Mouse (Mus musculus): ENCODE results near the gene Tmem107. TPM values are rescaled to one million over a fixed set of nuclear protein-coding genes. Genes with fewer than 3 reads are reported as not detected.

Tmem107 gene
- 41.7 and 48.0 TPM in 2 replicates for polyA plus RNA-seq (2012; rRNA removed)

DNA sequence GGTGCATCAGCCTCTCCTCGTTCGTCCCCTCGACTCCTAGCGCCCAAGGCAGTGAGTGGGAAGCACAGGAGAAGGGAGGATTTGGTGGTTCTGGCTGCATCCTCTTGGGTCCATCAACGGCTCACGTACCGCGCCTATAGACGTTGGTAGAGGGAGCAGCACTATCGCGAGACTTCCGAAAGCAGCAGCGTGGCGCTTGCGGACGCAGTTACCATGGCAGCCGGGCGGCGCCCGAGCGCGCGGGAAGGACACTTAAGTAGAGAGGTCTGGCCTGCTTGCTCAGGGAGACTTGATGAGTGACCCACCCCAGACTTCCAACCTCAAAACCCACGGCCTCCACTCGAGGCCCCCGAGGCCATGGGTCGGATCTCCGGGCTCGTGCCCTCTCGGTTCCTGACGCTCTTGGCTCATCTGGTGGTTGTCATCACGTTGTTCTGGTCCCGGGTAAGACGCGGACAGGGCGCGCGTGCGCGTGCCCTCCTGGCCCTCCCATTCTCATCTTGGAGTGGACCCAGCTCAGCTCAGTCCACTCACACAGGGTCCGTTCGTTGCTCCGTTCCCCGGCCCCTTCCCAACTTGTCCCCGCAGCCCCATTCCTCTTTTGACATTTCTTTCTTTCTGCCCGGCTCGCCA lies at the start of gene Tmem107:
TSS of gene Tmem107 (plus strand) at position 217 of the 633 bp plus-strand sequence.
- 1% methylated on average over 47 of the region's 47 CpGs for whole genome bisulfite sequencing
- peaks cover 24% of the 10 kb centered on the region; the same call in 1 of the 2 replicates for H3K4me1 ChIP-seq (ENCODE audit: control insufficient read depth, insufficient read depth, low read length)
- DNase-seq: peak; percentile 97
- no peaks in the 10 kb centered on the region for H3K36me3 ChIP-seq (ENCODE audit: control insufficient read depth, insufficient read depth, low read length)
- peak within 1 kb of the TSS; percentile 71 for H3K27ac ChIP-seq (ENCODE audit: insufficient read depth, low read depth, low read length)
- TF ChIP-seq POLR2A (IDR thresholded peaks at IDR 0.05; ENCODE audit: low read depth, low read length): peak; percentile 92
- TF ChIP-seq CTCF (conservative IDR thresholded peaks at IDR 0.05; ENCODE audit: insufficient read depth, insufficient read length, low read depth, low read length): no peak
- H3K27me3 ChIP-seq (replicated peaks; ENCODE audit: control insufficient read depth, insufficient read depth, low read length): no peaks in the 10 kb centered on the region
- peak within 1 kb of the TSS; percentile 95 for H3K4me3 ChIP-seq (ENCODE audit: insufficient read depth, low read depth, low read length)

DNA sequence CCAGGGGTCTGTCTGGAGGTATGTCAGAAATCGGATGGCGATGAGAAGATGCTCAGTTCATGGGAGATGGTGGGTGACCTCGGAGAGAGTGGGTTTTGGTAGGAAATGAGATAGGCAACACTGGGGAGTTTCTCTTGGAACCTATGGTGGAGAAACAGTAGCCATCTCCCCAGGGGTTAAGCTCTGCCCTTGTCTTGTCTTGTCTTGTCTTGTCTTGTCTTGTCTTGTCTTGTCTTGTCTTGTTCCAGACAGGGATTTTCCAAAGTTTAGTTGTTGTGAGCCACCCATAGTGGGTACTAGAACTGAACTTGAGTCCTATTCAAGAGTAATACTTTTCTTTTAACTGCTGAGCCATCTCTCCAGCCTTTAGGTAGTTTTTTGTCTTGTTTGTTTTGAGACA lies 44.0 kb upstream of the Tmem107 start:
- no peaks in the 10 kb centered on the region for H3K27me3 ChIP-seq (replicated peaks; ENCODE audit: control insufficient read depth, insufficient read depth, low read length)
- H3K36me3 ChIP-seq (ENCODE audit: control insufficient read depth, insufficient read depth, low read length): peaks cover 5% of the 10 kb centered on the region
- TF ChIP-seq CTCF (conservative IDR thresholded peaks at IDR 0.05; ENCODE audit: insufficient read depth, insufficient read length, low read depth, low read length) (no peak), POLR2A (IDR thresholded peaks at IDR 0.05; ENCODE audit: low read depth, low read length) (no peak)
- H3K27ac ChIP-seq (ENCODE audit: insufficient read depth, low read depth, low read length): no peak overlapping the region
- H3K4me1 ChIP-seq (ENCODE audit: control insufficient read depth, insufficient read depth, low read length): no peaks in the 10 kb centered on the region
- H3K4me3 ChIP-seq (ENCODE audit: insufficient read depth, low read depth, low read length): no peak overlapping the region
- WGBS: 92% methylated on average over 3 of the region's 3 CpGs
- DNase-seq: no peak

DNA sequence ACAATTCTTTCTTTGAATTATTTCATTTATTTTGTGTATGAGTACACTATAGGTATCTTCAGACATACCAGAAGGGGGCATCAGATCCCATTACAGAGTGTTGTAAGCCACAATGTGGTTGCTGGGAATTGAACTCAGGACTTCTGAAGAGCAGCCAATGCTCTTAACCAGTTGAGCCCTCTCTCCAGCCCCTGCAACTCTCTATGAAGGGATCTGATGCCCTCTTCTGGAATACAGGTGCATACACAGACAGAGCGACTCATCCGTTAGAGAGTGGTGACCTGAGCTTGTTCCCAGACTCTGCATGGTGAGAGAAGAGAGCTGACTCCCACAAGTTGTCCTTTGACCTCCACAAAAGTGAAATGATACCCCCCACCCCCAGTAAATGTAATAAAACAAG lies 41.8 kb upstream of the Tmem107 start:
- no peak overlapping the region for H3K27ac ChIP-seq (ENCODE audit: insufficient read depth, low read depth, low read length)
- peaks cover 5% of the 10 kb centered on the region for H3K36me3 ChIP-seq (ENCODE audit: control insufficient read depth, insufficient read depth, low read length)
- no peaks in the 10 kb centered on the region for H3K4me1 ChIP-seq (ENCODE audit: control insufficient read depth, insufficient read depth, low read length)
- DNase-seq: no peak
- TF ChIP-seq POLR2A (IDR thresholded peaks at IDR 0.05; ENCODE audit: low read depth, low read length) (no peak), CTCF (conservative IDR thresholded peaks at IDR 0.05; ENCODE audit: insufficient read depth, insufficient read length, low read depth, low read length) (peak; percentile 35; the same call in 1 of the 2 replicates)
- no peak overlapping the region for H3K4me3 ChIP-seq (ENCODE audit: insufficient read depth, low read depth, low read length)
- 64% methylated on average over 2 of the region's 2 CpGs for WGBS
- H3K27me3 ChIP-seq (replicated peaks; ENCODE audit: control insufficient read depth, insufficient read depth, low read length): no peaks in the 10 kb centered on the region

DNA sequence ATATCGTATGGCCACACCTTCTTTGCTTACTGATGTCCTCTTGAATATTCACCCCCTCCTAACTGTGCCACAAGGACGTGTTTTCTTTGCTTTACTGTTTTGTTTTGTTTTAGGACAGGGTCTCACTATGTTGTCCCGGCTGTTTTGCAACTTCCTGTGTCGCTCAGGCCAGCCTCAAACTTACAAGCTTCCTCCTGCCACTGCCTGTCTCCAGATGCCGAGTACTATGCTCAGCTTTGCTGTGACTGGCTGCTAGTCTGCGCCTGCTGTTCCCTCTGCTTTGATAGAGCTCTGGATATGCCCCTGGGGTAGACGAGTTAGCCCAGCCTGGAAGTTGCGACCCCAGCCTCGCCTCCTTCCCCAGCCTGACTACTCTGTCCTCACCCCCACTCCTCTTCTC lies 37.1 kb upstream of the Tmem107 start:
- peaks cover 5% of the 10 kb centered on the region; the same call in 1 of the 2 replicates for H3K4me1 ChIP-seq (ENCODE audit: control insufficient read depth, insufficient read depth, low read length)
- H3K27me3 ChIP-seq (replicated peaks; ENCODE audit: control insufficient read depth, insufficient read depth, low read length): no peaks in the 10 kb centered on the region
- no peaks in the 10 kb centered on the region for H3K36me3 ChIP-seq (ENCODE audit: control insufficient read depth, insufficient read depth, low read length)
- H3K27ac ChIP-seq (ENCODE audit: insufficient read depth, low read depth, low read length): no peak overlapping the region
- 71% methylated on average over 9 of the region's 9 CpGs for WGBS
- TF ChIP-seq CTCF (conservative IDR thresholded peaks at IDR 0.05; ENCODE audit: insufficient read depth, insufficient read length, low read depth, low read length): no peak
- no peak for TF ChIP-seq POLR2A (IDR thresholded peaks at IDR 0.05; ENCODE audit: low read depth, low read length)
- H3K4me3 ChIP-seq (ENCODE audit: insufficient read depth, low read depth, low read length): no peak overlapping the region
- no peak for DNase-seq

DNA sequence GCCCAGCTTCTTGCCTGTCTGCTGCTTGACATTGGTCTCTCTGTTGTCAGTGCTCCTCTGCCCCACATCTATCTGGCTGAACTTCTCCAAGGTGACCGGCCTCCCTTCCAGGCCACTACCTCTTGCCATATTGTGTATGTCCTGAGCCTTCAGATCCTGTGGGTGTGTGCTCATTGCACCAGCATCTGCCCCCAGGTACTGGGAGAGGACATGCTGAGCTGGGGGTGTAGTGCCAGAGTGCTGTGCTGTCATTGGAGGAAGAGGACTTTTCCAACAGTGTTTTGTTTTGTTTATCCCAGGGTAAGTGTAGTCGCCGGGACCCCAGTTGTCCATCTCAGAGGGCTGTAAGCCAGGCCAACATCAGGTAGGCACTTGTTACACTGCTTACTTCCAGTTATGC lies 36.0 kb upstream of the Tmem107 start:
- Histone ChIP-seq H3K27ac (ENCODE audit: insufficient read depth, low read depth, low read length) (no peak overlapping the region), H3K27me3 (replicated peaks; ENCODE audit: control insufficient read depth, insufficient read depth, low read length) (no peaks in the 10 kb centered on the region), H3K36me3 (ENCODE audit: control insufficient read depth, insufficient read depth, low read length) (no peaks in the 10 kb centered on the region), H3K4me3 (ENCODE audit: insufficient read depth, low read depth, low read length) (no peak overlapping the region), H3K4me1 (ENCODE audit: control insufficient read depth, insufficient read depth, low read length) (peaks cover 5% of the 10 kb centered on the region; the same call in 1 of the 2 replicates)
- no peak for DNase-seq
- WGBS: 95% methylated on average over 3 of the region's 3 CpGs
- no peak for TF ChIP-seq CTCF (conservative IDR thresholded peaks at IDR 0.05; ENCODE audit: insufficient read depth, insufficient read length, low read depth, low read length)
- no peak for TF ChIP-seq POLR2A (IDR thresholded peaks at IDR 0.05; ENCODE audit: low read depth, low read length)

DNA sequence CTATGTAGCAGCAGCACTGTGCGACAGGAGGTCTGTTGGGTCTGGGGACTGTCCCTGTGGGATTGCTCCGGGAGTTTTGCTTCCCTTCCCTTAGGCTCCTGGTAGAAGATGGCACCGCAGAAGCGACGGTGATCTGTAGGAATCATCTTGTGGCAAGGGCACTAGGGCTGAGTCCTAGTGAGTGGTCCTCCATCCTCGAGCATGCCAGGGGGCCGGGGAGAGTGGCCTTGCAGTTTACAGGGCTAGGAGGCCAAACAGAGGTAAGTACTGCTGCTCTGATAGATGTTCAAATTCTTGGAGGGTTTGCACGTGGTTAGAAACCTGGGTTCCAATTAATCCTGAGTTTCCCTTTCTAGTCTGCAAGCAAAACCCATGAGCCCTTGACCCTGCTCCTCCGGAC lies 35.2 kb upstream of the Tmem107 start:
- H3K4me3 ChIP-seq (ENCODE audit: insufficient read depth, low read depth, low read length): no peak overlapping the region
- 88% methylated on average over 9 of the region's 9 CpGs for WGBS
- DNase-seq: no peak
- H3K4me1 ChIP-seq (ENCODE audit: control insufficient read depth, insufficient read depth, low read length): peaks cover 5% of the 10 kb centered on the region; the same call in 1 of the 2 replicates
- H3K27ac ChIP-seq (ENCODE audit: insufficient read depth, low read depth, low read length): no peak overlapping the region
- H3K36me3 ChIP-seq (ENCODE audit: control insufficient read depth, insufficient read depth, low read length): no peaks in the 10 kb centered on the region
- TF ChIP-seq CTCF (conservative IDR thresholded peaks at IDR 0.05; ENCODE audit: insufficient read depth, insufficient read length, low read depth, low read length) (no peak), POLR2A (IDR thresholded peaks at IDR 0.05; ENCODE audit: low read depth, low read length) (no peak)
- H3K27me3 ChIP-seq (replicated peaks; ENCODE audit: control insufficient read depth, insufficient read depth, low read length): no peaks in the 10 kb centered on the region

DNA sequence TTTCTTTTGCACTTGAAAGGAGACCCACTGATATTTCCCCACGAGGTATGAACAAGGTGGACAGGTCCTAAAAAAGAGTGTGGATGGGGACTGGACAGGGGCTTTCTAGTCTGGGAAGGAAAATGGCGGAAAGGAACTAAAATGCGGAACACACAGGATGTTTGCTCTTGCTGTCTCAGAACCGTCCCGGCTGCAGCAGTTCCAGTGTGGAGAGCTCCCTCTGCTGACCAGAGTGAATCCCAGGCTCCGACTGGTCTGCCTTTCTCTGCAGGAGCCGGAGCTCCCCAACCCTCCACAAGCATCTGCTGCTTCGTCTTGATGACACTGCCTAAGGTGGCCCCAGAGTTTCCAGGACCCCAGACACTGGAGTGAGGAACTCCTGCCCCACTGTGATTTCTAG lies 34.8 kb upstream of the Tmem107 start:
- peaks cover 5% of the 10 kb centered on the region; the same call in 1 of the 2 replicates for H3K4me1 ChIP-seq (ENCODE audit: control insufficient read depth, insufficient read depth, low read length)
- H3K4me3 ChIP-seq (ENCODE audit: insufficient read depth, low read depth, low read length): 0 out of 2 replicates have a peak overlapping the region, but pooled peaks have one; percentile 7
- no peaks in the 10 kb centered on the region for H3K36me3 ChIP-seq (ENCODE audit: control insufficient read depth, insufficient read depth, low read length)
- DNase-seq: peak; percentile 96
- no peaks in the 10 kb centered on the region for H3K27me3 ChIP-seq (replicated peaks; ENCODE audit: control insufficient read depth, insufficient read depth, low read length)
- peak; percentile 89 for TF ChIP-seq CTCF (conservative IDR thresholded peaks at IDR 0.05; ENCODE audit: insufficient read depth, insufficient read length, low read depth, low read length)
- no peak for TF ChIP-seq POLR2A (IDR thresholded peaks at IDR 0.05; ENCODE audit: low read depth, low read length)
- no peak overlapping the region for H3K27ac ChIP-seq (ENCODE audit: insufficient read depth, low read depth, low read length)
- 8% methylated on average over 8 of the region's 8 CpGs for WGBS
